In the genomic region with DNA sequence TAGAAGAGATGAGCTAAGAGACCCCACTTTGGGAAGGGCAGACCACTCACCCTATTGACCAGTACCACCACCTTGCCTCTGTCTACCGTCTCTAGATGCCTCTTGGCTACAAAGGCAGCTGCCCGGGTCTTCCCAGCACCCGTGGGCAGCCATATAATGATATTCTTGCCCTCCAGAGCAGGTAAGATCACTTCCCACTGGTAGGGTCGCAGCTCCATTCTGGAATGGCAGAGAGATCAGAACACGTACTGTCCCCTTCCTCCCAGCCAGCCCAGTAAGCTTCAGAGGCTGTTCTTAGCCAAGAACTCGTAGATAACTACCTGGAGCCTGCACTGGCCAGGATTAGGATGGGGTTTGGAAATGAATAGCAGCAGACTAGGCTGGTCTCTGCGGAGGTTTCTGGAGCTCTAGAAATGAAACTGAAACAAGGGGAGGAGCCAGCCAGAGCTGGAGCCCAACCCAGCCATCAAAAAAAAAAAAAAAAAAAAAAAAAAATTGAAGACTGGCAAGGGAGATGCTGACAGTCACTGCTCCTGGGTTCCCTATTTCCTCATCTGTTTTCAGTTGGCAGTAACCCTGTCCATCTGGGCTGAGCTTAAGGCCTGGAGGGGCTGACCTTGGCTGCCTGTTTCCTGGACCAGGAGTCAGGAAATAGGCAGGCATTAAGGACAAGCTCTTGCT, we compare ENCODE assay signal across 9 mouse cellular contexts. TPM values are rescaled to one million over a fixed set of nuclear protein-coding genes. Genes with fewer than 3 reads are reported as not detected.
DNase-seq lines count a peak whose midpoint lies in the region; ATAC-seq and TF ChIP-seq lines count a peak whose summit lies in the region.
"Had no signal": no experiment of that assay in that cellular context is flagged by ENCODE, and none has a peak within 500 bp of the region (broad histone marks: within the 10 kb centered on the region; RNA-seq: fewer than 3 reads in every experiment).

A gene (minus strand): TSS at position 421 of the 681 bp plus-strand sequence.

- peaks cover 8% of the 10 kb centered on the region for H3K4me1 ChIP-seq in heart, adult 2 months (ENCODE audit: control insufficient read depth, insufficient read depth, low read length)
- peaks cover 22 to 65% of the 10 kb centered on the region in 2 experiments for H3K4me1 ChIP-seq in CH12.LX (ENCODE audit: control insufficient read depth in 1 of 2, insufficient read depth in 2 of 2)
- peaks cover 30% of the 10 kb centered on the region for H3K4me1 ChIP-seq in erythroblast, embryonic 14.5 days (ENCODE audit: control insufficient read depth)
- peaks cover 9% of the 10 kb centered on the region; the same call in 1 of the 2 replicates for H3K4me1 ChIP-seq in lung, postnatal 0 days (ENCODE audit: insufficient read depth, low read depth, low read length)
- H3K4me1 ChIP-seq in hindbrain, embryonic 13.5 days (replicated peaks) = peaks cover 10% of the 10 kb centered on the region
- 0 out of 2 replicates have a peak, but pooled peaks cover 3% of the 10 kb centered on the region for H3K4me1 ChIP-seq in forebrain, embryonic 14.5 days (ENCODE audit: control insufficient read depth, insufficient read depth, low read length)

- DNase-seq in heart, adult 2 months = peak; percentile 47 to 50
- no peak for DNase-seq in heart, postnatal 4 days
- DNase-seq in CH12.LX (ENCODE audit: extremely low read depth) = peak; percentile 86
- peak; percentile 79 for DNase-seq in lung, postnatal 0 days (ENCODE audit: low spot score)
- no peak for DNase-seq in thymus, postnatal 10 days (ENCODE audit: low spot score in 2 of 2)
- DNase-seq in forebrain, embryonic 14.5 days (ENCODE audit: low spot score) = no peak

- intact Hi-C loops in heart, adult 2 months (cut with DNase I) = loop anchor here (2.0 kb wide), 2 partner anchors 77 to 133 kb away; no protein-coding TSS in a partner anchor

- TF ChIP-seq POLR2A in heart, adult 2 months (IDR thresholded peaks at IDR 0.05; ENCODE audit: insufficient read depth, low read depth, low read length) = peak; percentile 68
- peak; percentile 44; the same call in 1 of the 2 replicates for TF ChIP-seq POLR2A in CH12.LX (IDR thresholded peaks at IDR 0.05; ENCODE audit: low read depth, low read length)

- peak within 1 kb of the TSS; percentile 86 for H3K4me2 ChIP-seq in CH12.LX (ENCODE audit: insufficient read depth, low read depth, poor library complexity, severe bottlenecking)
- H3K4me2 ChIP-seq in lung, postnatal 0 days (replicated peaks; ENCODE audit: low read depth, low read length) = peak within 1 kb of the TSS; percentile 55
- H3K4me2 ChIP-seq in hindbrain, embryonic 13.5 days = no peak within 1 kb of the TSS
- no peak within 1 kb of the TSS for H3K4me2 ChIP-seq in forebrain, embryonic 14.5 days (ENCODE audit: low read length)

- no peak for TF ChIP-seq RAD21 in CH12.LX (IDR thresholded peaks at IDR 0.05; ENCODE audit: low read depth, low read length)

- in situ Hi-C loops in CH12.LX (cut with MboI; ENCODE audit: low pct_ligation_motif_present, low pct_unique_long_range_greater_than_20kb, low sequenced_read_pairs) = no loop called here

- peak within 1 kb of the TSS; percentile 54 for H3K9ac ChIP-seq in heart, adult 2 months (ENCODE audit: low read depth, low read length)
- peak within 1 kb of the TSS; percentile 59 for H3K9ac ChIP-seq in CH12.LX (ENCODE audit: insufficient read depth, low read depth)
- peak within 1 kb of the TSS; percentile 4; the same call in 1 of the 2 replicates for H3K9ac ChIP-seq in lung, postnatal 0 days (replicated peaks; ENCODE audit: low read depth)
- H3K9ac ChIP-seq in hindbrain, embryonic 13.5 days = no peak within 1 kb of the TSS
- no peak within 1 kb of the TSS for H3K9ac ChIP-seq in forebrain, embryonic 14.5 days (ENCODE audit: low read length)

- dilution Hi-C loops in CH12.LX (cut with MboI; ENCODE audit: extremely low pct_ligation_motif_present, extremely low pct_unique_long_range_greater_than_20kb, low sequenced_read_pairs) = no loop called here

- H3K27ac ChIP-seq in heart, adult 2 months = peak within 1 kb of the TSS; percentile 58
- peak within 1 kb of the TSS; percentile 58 for H3K27ac ChIP-seq in CH12.LX (ENCODE audit: insufficient read depth, low read depth)
- peak within 1 kb of the TSS; percentile 38 for H3K27ac ChIP-seq in lung, postnatal 0 days (ENCODE audit: low read length)
- no peak within 1 kb of the TSS for H3K27ac ChIP-seq in hindbrain, embryonic 13.5 days
- no peak within 1 kb of the TSS; the same call in 1 of the 2 replicates for H3K27ac ChIP-seq in forebrain, embryonic 14.5 days (ENCODE audit: low read depth, low read length)
- H3K27ac ChIP-seq: forebrain, embryonic 10.5 days had no signal

- no peak for TF ChIP-seq EP300 in heart, adult 2 months (IDR thresholded peaks at IDR 0.05; ENCODE audit: insufficient read depth, low read depth, low read length)
- TF ChIP-seq EP300 in CH12.LX (IDR thresholded peaks at IDR 0.05; ENCODE audit: low read length) = no peak
- TF ChIP-seq EP300 in lung, postnatal 0 days (IDR thresholded peaks at IDR 0.05) = no peak

- ATAC-seq in lung, postnatal 0 days = peak; percentile 46
- ATAC-seq in hindbrain, embryonic 13.5 days (ENCODE audit: low FRiP score) = no peak
- ATAC-seq in forebrain, embryonic 14.5 days = no peak

- H3K36me3 ChIP-seq in heart, adult 2 months (ENCODE audit: control insufficient read depth, insufficient read depth, low read length) = no peaks in the 10 kb centered on the region
- peaks cover 41 to 68% of the 10 kb centered on the region in 2 experiments for H3K36me3 ChIP-seq in CH12.LX (replicated peaks in 1 of 2; ENCODE audit: control insufficient read depth in 1 of 2, insufficient read depth in 1 of 2, low read length in 1 of 2)
- peaks cover 40% of the 10 kb centered on the region for H3K36me3 ChIP-seq in erythroblast, embryonic 14.5 days (ENCODE audit: control insufficient read depth)
- H3K36me3 ChIP-seq in lung, postnatal 0 days (ENCODE audit: insufficient read depth, low read length) = peaks cover 21% of the 10 kb centered on the region; the same call in 1 of the 2 replicates
- H3K36me3 ChIP-seq in hindbrain, embryonic 13.5 days = peaks cover 48% of the 10 kb centered on the region
- peaks cover 50% of the 10 kb centered on the region for H3K36me3 ChIP-seq in forebrain, embryonic 14.5 days (ENCODE audit: control insufficient read depth, insufficient read depth, low read length)

- no peaks in the 10 kb centered on the region for H3K27me3 ChIP-seq in heart, adult 2 months (ENCODE audit: control insufficient read depth, insufficient read depth, low read length)
- H3K27me3 ChIP-seq in CH12.LX (replicated peaks) = no peaks in the 10 kb centered on the region
- H3K27me3 ChIP-seq in erythroblast, embryonic 14.5 days (ENCODE audit: control insufficient read depth) = no peaks in the 10 kb centered on the region
- no peaks in the 10 kb centered on the region for H3K27me3 ChIP-seq in lung, postnatal 0 days (replicated peaks; ENCODE audit: insufficient read depth, low read length)
- H3K27me3 ChIP-seq in hindbrain, embryonic 13.5 days = peaks cover 14% of the 10 kb centered on the region; the same call in 1 of the 2 replicates
- no peaks in the 10 kb centered on the region for H3K27me3 ChIP-seq in forebrain, embryonic 14.5 days (replicated peaks; ENCODE audit: control insufficient read depth, insufficient read depth, low read length)

- TF ChIP-seq CTCF in heart, adult 2 months (IDR thresholded peaks at IDR 0.05) = no peak
- TF ChIP-seq CTCF in CH12.LX (conservative IDR thresholded peaks at IDR 0.05 in 1 of 2, IDR thresholded peaks at IDR 0.05 in 1 of 2; ENCODE audit: low read depth in 2 of 2, low read length in 2 of 2) = no peak
- no peak for TF ChIP-seq CTCF in lung, postnatal 0 days (IDR thresholded peaks at IDR 0.05)

- no peaks in the 10 kb centered on the region for H3K9me3 ChIP-seq in CH12.LX (replicated peaks; ENCODE audit: low read length)
- no peaks in the 10 kb centered on the region for H3K9me3 ChIP-seq in erythroblast, embryonic 14.5 days (ENCODE audit: control insufficient read depth, low read length)
- no peaks in the 10 kb centered on the region for H3K9me3 ChIP-seq in lung, postnatal 0 days (ENCODE audit: low read length)
- no peaks in the 10 kb centered on the region for H3K9me3 ChIP-seq in hindbrain, embryonic 13.5 days
- H3K9me3 ChIP-seq in forebrain, embryonic 14.5 days (replicated peaks; ENCODE audit: control insufficient read depth, low read length) = no peaks in the 10 kb centered on the region
- H3K9me3 ChIP-seq: forebrain, embryonic 10.5 days had no signal

- 32% methylated on average over 7 of the region's 7 CpGs for WGBS in heart, adult 2 months
- WGBS in lung, postnatal 0 days = 61% methylated on average over 7 of the region's 7 CpGs
- WGBS in hindbrain, embryonic 13.5 days = 69% methylated on average over 7 of the region's 7 CpGs
- 71% methylated on average over 7 of the region's 7 CpGs for WGBS in forebrain, embryonic 14.5 days

- no peaks in the 10 kb centered on the region for H3K79me2 ChIP-seq in heart, adult 2 months (replicated peaks; ENCODE audit: control insufficient read depth, insufficient read depth, low read length)
- H3K79me2 ChIP-seq in CH12.LX (replicated peaks; ENCODE audit: control insufficient read depth, extremely low read depth, insufficient read depth, poor library complexity, severe bottlenecking) = no peaks in the 10 kb centered on the region

- H3K4me3 ChIP-seq in heart, adult 2 months = peak within 1 kb of the TSS; percentile 22; the same call in 1 of the 2 replicates
- H3K4me3 ChIP-seq in CH12.LX (replicated peaks in 1 of 3; ENCODE audit: low read depth in 2 of 3, low read length in 2 of 3, poor library complexity in 1 of 3) = peak within 1 kb of the TSS; percentile 41 to 56 (median 50)
- H3K4me3 ChIP-seq in erythroblast, embryonic 14.5 days (replicated peaks) = peak within 1 kb of the TSS; percentile 31
- H3K4me3 ChIP-seq in lung, postnatal 0 days (ENCODE audit: low read depth, low read length) = peak within 1 kb of the TSS; percentile 30; the same call in 1 of the 2 replicates
- H3K4me3 ChIP-seq in hindbrain, embryonic 13.5 days = no peak within 1 kb of the TSS
- H3K4me3 ChIP-seq in forebrain, embryonic 14.5 days (ENCODE audit: low read depth, low read length) = no peak within 1 kb of the TSS
- H3K4me3 ChIP-seq: forebrain, embryonic 10.5 days had no signal

TF ChIP-seq in CH12.LX, 34 proteins besides CTCF, POLR2A, EP300 and RAD21 (continues in another document):
- TF ChIP-seq JUND (conservative IDR thresholded peaks at IDR 0.05; ENCODE audit: low read depth, low read length) = 0 out of 2 replicates have a peak, but pooled peaks have one; percentile 7
- TF ChIP-seq USF2 (conservative IDR thresholded peaks at IDR 0.05; ENCODE audit: low read depth, low read length) = no peak

RNA-seq across cellular contexts. Expression of the gene that starts here (rescaled TPM):
- total RNA-seq in heart, adult 2 months (2021) = under 1 TPM; 0.55 to 0.70 TPM
- polyA plus RNA-seq in heart, adult 2 months (2012; rRNA removed) = 2.8 and 3.0 TPM in 2 replicates
- under 1 TPM; 0.62 to 0.83 TPM for total RNA-seq in heart, postnatal 4 days (2021)
- total RNA-seq in CH12.LX (2012; rRNA removed) (6.3 and 7.2 TPM in 2 replicates), CH12.LX (2014; rRNA removed) (5.7 and 6.4 TPM in 2 replicates)
- 14.7 and 15.7 TPM in 2 replicates for polyA plus RNA-seq in CH12.LX (2012; ENCODE audit: insufficient read length, low read depth)
- 0.20 TPM in 1 of 2 replicates, not detected in the other for polyA plus RNA-seq in erythroblast, embryonic 14.5 days (2012)
- 3.1 and 3.3 TPM in 2 replicates for polyA plus RNA-seq in lung, postnatal 0 days (2015; fragmentation: Nextera tagmentation; extraction: Ambion mirVana)
- polyA plus RNA-seq in hindbrain, embryonic 13.5 days (2015; fragmentation: Nextera tagmentation; extraction: Ambion mirVana) = 2.7 and 3.0 TPM in 2 replicates
- polyA plus RNA-seq in forebrain, embryonic 14.5 days (2014; fragmentation: Nextera tagmentation; extraction: Ambion mirVana) = 1.2 and 1.6 TPM in 2 replicates

Comparison
In these comparisons a context has a peak if more than half of its experiments do, and no peak if none do; other contexts are left out.
1. DNase-seq: peak in heart, adult 2 months (2 of 2), CH12.LX (single experiment) and lung, postnatal 0 days (single experiment); none in heart, postnatal 4 days (single experiment), thymus, postnatal 10 days (0 of 2) and forebrain, embryonic 14.5 days (single experiment).
2. H3K27ac ChIP-seq: peak in heart, adult 2 months (single experiment), CH12.LX (single experiment) and lung, postnatal 0 days (single experiment); none in hindbrain, embryonic 13.5 days (single experiment) and forebrain, embryonic 14.5 days (single experiment).
3. H3K4me3 ChIP-seq: peak in heart, adult 2 months (single experiment), CH12.LX (3 of 3), erythroblast, embryonic 14.5 days (single experiment) and lung, postnatal 0 days (single experiment); none in hindbrain, embryonic 13.5 days (single experiment) and forebrain, embryonic 14.5 days (single experiment).
4. H3K9ac ChIP-seq: peak in heart, adult 2 months (single experiment), CH12.LX (single experiment) and lung, postnatal 0 days (single experiment); none in hindbrain, embryonic 13.5 days (single experiment) and forebrain, embryonic 14.5 days (single experiment).
5. H3K4me2 ChIP-seq: peak in CH12.LX (single experiment) and lung, postnatal 0 days (single experiment); none in hindbrain, embryonic 13.5 days (single experiment) and forebrain, embryonic 14.5 days (single experiment).